Mouse (Mus musculus) lung, embryonic 14.5 days (tissue): ENCODE results near the gene Ccdc84. TPM values are rescaled to one million over a fixed set of nuclear protein-coding genes. Genes with fewer than 3 reads are reported as not detected.
"Not testable (repeated sequence)": the region's sequence is repeated elsewhere in the genome, so short reads cannot be mapped to it uniquely, and the experiment has no call there.

Experiments used
- ATAC-seq: fragments of 200-750 bp; cut with Nextera tagmentation; 2 replicates; pipeline ENCODE4 v1.8.0; 2017; ENCODE audit warnings: mild to moderate bottlenecking, moderate TSS enrichment, moderate library complexity; ENCODE audit not compliant: insufficient read depth
- DNase-seq: peaks from one replicate; pipeline ENCODE4 v3.0.0-alpha.2; 2015
- H3K27ac ChIP-seq: fragments of 300-500 bp; sonication (generic); 2 replicates; pipeline ENCODE4 v1.5.1; 2014; ENCODE audit warnings: low read depth, mild to moderate bottlenecking, moderate library complexity
- H3K27me3 ChIP-seq: fragments of 300-500 bp; sonication (generic); 2 replicates; pipeline ENCODE4 v1.6.1; 2014; ENCODE audit warnings: low read length, control low read depth; ENCODE audit not compliant: insufficient read depth
- H3K36me3 ChIP-seq: fragments of 300-500 bp; sonication (generic); 2 replicates; pipeline ENCODE4 v1.6.1; 2014; ENCODE audit warnings: control low read depth; ENCODE audit not compliant: insufficient read depth
- H3K4me1 ChIP-seq: fragments of 300-500 bp; sonication (generic); 2 replicates; pipeline ENCODE4 v1.6.1; 2014; ENCODE audit warnings: antibody characterized with exemption, control low read depth; ENCODE audit not compliant: insufficient read depth
- H3K4me2 ChIP-seq: fragments of 300-500 bp; sonication (generic); 2 replicates; pipeline ENCODE4 v1.6.1; 2014; ENCODE audit warnings: mild to moderate bottlenecking
- H3K4me3 ChIP-seq: fragments of 300-500 bp; sonication (generic); 2 replicates; pipeline ENCODE4 v1.5.1; 2014; ENCODE audit warnings: low read depth, low read length
- H3K9ac ChIP-seq: fragments of 300-500 bp; sonication (generic); 2 replicates; pipeline ENCODE4 v1.6.1; 2014
- H3K9me3 ChIP-seq: fragments of 300-500 bp; sonication (generic); 2 replicates; pipeline ENCODE4 v1.6.1; 2016; ENCODE audit warnings: low read depth, low read length, control low read depth
- CTCF ChIP-seq: IDR thresholded peaks from 2 replicates; pipeline ENCODE4 v1.5.1; 2016; ENCODE audit warnings: antibody characterized with exemption, low read depth
- WGBS: fragments of 180-500 bp; shearing (Covaris S2); extraction: QIAGEN DNeasy Blood & Tissue Kit; methylation state at CpG from one replicate; pipeline ENCODE4 v1.1.7; 2014; 5-methylcytosine and 5-hydroxymethylcytosine counted together
- polyA plus RNA-seq: library from polyadenylated mRNA; unstranded; fragments of >200 nt; fragmentation: Nextera tagmentation; extraction: Ambion mirVana; gene quantifications from 2 replicates; pipeline ENCODE4 v1.2.1, GENCODE M21; 2014

The Ccdc84 gene
- polyA plus RNA-seq, 1 experiment from 2014 or later, result 27.7 TPM

DNA sequence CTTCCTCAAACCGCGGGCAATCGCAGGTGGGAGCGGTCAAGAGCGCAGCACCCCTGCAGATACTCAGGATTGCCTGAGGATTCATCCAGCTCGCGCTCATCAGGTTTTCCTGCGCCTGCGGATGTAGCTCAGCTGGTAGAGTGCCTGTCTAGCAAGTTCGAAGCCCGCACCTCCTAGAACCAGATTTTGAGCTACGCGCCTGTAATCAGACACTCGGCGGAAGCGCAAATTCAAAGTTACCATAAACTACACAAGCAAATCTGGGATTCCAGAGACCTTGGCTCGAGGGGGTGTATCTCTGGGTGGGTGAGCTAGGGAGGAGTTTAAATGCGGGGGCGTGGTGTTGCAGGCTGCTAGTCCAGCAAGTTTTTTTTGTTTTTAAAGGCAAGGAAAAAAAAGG lies 22.6 kb upstream of the Ccdc84 start, which contains the start of gene Foxr1:
Foxr1 (minus strand) TSS at position 176 of the 400 bp plus-strand sequence.
- Histone ChIP-seq H3K4me2 (no peak within 1 kb of the TSS), H3K4me1 (no peaks in the 10 kb centered on the region), H3K27me3 (no peaks in the 10 kb centered on the region), H3K9me3 (no peaks in the 10 kb centered on the region), H3K36me3 (no peaks in the 10 kb centered on the region), H3K4me3 (no peak within 1 kb of the TSS), H3K9ac (no peak within 1 kb of the TSS), H3K27ac (no peak within 1 kb of the TSS)
- no peak for TF ChIP-seq CTCF
- WGBS, result 60% methylated on average over 19 of the region's 19 CpGs
- no peak for ATAC-seq
- DNase-seq, result no peak

DNA sequence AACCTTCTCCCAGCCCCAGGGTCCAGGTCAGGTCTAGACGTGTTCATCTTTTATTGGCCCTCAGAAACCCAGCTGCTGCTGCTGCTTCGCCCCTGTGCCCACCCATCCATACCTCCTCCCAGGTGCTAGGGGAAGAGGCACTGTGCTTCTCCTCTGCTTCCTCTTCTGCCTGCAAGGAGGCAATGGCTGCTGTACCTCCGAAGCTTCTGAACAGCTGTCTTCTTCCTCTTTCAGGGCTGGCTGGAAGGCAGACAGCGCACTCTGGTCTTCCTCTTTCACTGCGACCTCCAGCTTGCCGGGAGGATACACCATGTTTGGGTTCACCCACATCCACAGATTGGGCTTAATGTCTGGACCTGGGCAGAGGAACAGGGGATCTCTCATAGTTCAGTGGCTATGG lies 17.4 kb upstream of the Ccdc84 start:
- ATAC-seq, result no peak
- no peak for TF ChIP-seq CTCF
- Histone ChIP-seq H3K27ac (no peak overlapping the region), H3K4me1 (no peaks in the 10 kb centered on the region), H3K27me3 (no peaks in the 10 kb centered on the region), H3K4me3 (no peak overlapping the region), H3K4me2 (no peak overlapping the region), H3K9me3 (no peaks in the 10 kb centered on the region), H3K9ac (no peak overlapping the region), H3K36me3 (no peaks in the 10 kb centered on the region)
- DNase-seq, result no peak
- 73% methylated on average over 6 of the region's 6 CpGs for WGBS

DNA sequence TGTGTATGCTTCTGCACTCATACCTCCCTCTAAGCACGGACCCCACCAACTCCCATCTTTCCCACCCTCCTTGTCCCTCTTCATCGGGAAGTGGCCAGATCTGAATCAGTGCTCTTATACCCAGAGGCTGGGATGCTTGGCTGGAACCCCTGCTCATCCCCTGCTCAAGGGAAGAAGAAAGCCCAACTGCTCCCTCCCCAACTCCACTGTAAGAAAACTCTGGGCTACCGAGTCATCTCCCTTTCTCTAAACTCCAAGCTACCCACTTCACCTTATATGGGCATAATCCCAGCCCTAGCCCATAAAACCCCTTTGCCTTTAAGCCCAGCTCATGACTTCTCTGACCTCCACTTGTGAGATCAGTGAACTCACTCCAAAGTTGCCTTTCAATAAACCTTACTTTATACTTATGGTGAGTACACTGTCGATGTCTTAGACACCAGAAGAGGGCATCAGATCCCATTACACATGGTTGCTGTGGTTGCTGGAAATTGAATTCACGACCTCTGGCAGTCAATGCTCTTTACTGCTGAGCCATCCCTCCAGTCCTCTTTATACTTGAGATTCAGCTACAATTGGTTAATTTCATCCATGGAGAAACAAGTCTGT lies 14.3 kb upstream of the Ccdc84 start:
- H3K27me3 ChIP-seq, result no peaks in the 10 kb centered on the region
- H3K4me2 ChIP-seq, result no peak overlapping the region
- 35% methylated on average over 5 of the region's 5 CpGs for WGBS

GRCm38 (mm10) chr9:44423576-44423975 lies 5.2 kb upstream of the Ccdc84 start:
- Histone ChIP-seq H3K36me3 (no peaks in the 10 kb centered on the region), H3K4me2 (no peak overlapping the region), H3K9me3 (no peaks in the 10 kb centered on the region), H3K4me3 (no peak overlapping the region), H3K27me3 (no peaks in the 10 kb centered on the region), H3K27ac (no peak overlapping the region), H3K9ac (no peak overlapping the region), H3K4me1 (0 out of 2 replicates have a peak, but pooled peaks cover 2% of the 10 kb centered on the region)
- 75% methylated on average over 4 of the region's 4 CpGs for WGBS
- TF ChIP-seq CTCF, result no peak
- ATAC-seq, result no peak
- no peak for DNase-seq

More for the DNA sequence above, 14.3 kb upstream of the Ccdc84 start:
- H3K36me3 ChIP-seq, result no peaks in the 10 kb centered on the region
- no peak for TF ChIP-seq CTCF
- no peaks in the 10 kb centered on the region for H3K4me1 ChIP-seq
- no peak overlapping the region for H3K27ac ChIP-seq
- no peaks in the 10 kb centered on the region for H3K9me3 ChIP-seq
- H3K4me3 ChIP-seq, result no peak overlapping the region
- DNase-seq (no peak), ATAC-seq (no peak)
- no peak overlapping the region for H3K9ac ChIP-seq

DNA sequence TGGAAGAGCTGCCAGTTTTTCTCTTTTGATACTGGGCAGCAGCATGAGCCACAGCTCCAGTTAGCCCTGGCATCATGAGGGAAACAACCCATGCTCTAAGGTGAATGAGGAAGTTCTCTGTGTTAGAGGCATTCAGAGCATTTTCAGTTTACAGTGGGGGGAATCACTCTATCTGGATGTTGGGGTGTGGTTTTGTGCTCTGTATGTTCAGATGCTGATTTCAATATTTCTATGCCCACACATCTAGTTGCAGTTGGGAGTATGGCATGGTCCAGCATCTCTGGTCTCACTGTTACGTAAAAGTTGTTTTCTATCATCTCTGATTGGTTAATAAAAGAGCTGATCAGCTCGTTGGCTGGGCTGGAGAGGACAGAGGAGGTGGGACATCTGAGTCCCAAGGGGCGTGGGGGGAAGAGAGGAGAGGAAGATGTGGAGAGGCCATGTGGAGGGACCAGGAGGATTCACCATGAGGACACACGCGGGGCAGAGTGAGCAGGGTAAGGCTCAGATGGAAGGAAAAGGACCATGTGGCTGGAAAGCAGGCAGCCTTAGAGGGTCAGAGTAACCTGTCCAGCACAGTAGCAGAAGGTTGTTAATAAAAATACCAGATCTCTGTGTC lies 2.0 kb upstream of the Ccdc84 start:
- H3K4me2 ChIP-seq, result no peak overlapping the region
- DNase-seq (no peak), ATAC-seq (no peak)
- H3K9ac ChIP-seq, result no peak overlapping the region
- WGBS, result 74% methylated on average over 5 of the region's 5 CpGs
- no peaks in the 10 kb centered on the region for H3K27me3 ChIP-seq
- no peak for TF ChIP-seq CTCF
- H3K36me3 ChIP-seq, result no peaks in the 10 kb centered on the region; the same call in 1 of the 2 replicates
- H3K4me1 ChIP-seq, result peaks cover 7% of the 10 kb centered on the region; the same call in 1 of the 2 replicates
- no peak overlapping the region for H3K27ac ChIP-seq
- H3K9me3 ChIP-seq, result no peaks in the 10 kb centered on the region
- H3K4me3 ChIP-seq, result no peak overlapping the region

DNA sequence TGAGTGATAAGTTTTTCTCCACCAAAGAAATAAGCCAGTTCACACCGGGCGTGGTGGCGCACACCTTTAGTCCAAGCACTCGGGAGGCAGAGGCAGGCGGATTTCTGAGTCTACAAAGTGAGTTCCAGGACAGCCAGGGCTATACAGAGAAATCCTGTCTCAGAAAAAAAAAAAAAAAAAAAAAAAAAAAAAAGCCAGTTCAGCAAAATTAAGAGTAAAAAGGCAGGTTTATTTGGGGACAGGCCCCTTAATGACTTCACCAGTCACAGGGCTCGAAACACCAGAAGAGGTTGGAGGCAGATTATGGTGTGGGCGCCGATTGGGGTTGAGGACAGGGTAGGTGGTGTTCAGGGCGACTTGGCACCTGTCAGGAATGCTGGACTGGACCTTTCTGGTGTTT lies 1.4 kb upstream of the Ccdc84 start:
- not testable (repeated sequence) for H3K27ac ChIP-seq, H3K4me3 ChIP-seq, H3K4me1 ChIP-seq, H3K9me3 ChIP-seq, H3K27me3 ChIP-seq, DNase-seq, ATAC-seq, H3K9ac ChIP-seq, H3K36me3 ChIP-seq, H3K4me2 ChIP-seq
- WGBS, result 88% methylated on average over 9 of the region's 9 CpGs

GRCm38 (mm10) chr9:44417892-44418363 lies 441 bp downstream of the Ccdc84 start:
- H3K4me3 ChIP-seq, result peak overlapping the region; percentile 79
- H3K4me2 ChIP-seq, result peak overlapping the region; percentile 93
- under 1% methylated on average over 38 of the region's 38 CpGs for WGBS
- DNase-seq, result peak; percentile 98
- peak overlapping the region; percentile 77 for H3K9ac ChIP-seq
- peaks cover 7% of the 10 kb centered on the region; the same call in 1 of the 2 replicates for H3K4me1 ChIP-seq
- peak; percentile 82 for TF ChIP-seq CTCF
- no peaks in the 10 kb centered on the region for H3K27me3 ChIP-seq
- H3K9me3 ChIP-seq, result no peaks in the 10 kb centered on the region
- H3K36me3 ChIP-seq, result peaks cover 19% of the 10 kb centered on the region
- peak; percentile 88 for ATAC-seq
- H3K27ac ChIP-seq, result peak overlapping the region; percentile 73; the same call in 1 of the 2 replicates
